Mouse (Mus musculus) left cerebral cortex, postnatal 10 days (tissue): ENCODE results near the gene Noc2l. TPM values are rescaled to one million over a fixed set of nuclear protein-coding genes. Genes with fewer than 3 reads are reported as not detected.

Experiments
- DNase-seq, 2 experiments: peaks; one replicate each; pipeline ENCODE4 v3.0.0; 2021 to 2022; ENCODE audit warnings: low spot score in 2 of 2, mixed read lengths in 1 of 2; ENCODE audit errors: extremely low spot score in 1 of 2
- intact Hi-C: fragments of 180-260 bp; cut with DNase I; formaldehyde crosslinking; loops from one replicate; pipeline ENCODE4 v1.15.1; 2025
- microRNA-seq: library from miRNA; unstranded; fragments of <30 nt; microRNA quantifications from one replicate; pipeline ENCODE4 v1.2.0, GENCODE M21; 2022
- total RNA-seq, 2 experiments: library from RNA; stranded (reverse); gene quantifications; 2 replicates each; pipeline ENCODE4 v1.2.3; 2021

Noc2l gene
- total RNA-seq, 2 experiments from 2014 or later, result 61.8 to 63.1 TPM

DNA sequence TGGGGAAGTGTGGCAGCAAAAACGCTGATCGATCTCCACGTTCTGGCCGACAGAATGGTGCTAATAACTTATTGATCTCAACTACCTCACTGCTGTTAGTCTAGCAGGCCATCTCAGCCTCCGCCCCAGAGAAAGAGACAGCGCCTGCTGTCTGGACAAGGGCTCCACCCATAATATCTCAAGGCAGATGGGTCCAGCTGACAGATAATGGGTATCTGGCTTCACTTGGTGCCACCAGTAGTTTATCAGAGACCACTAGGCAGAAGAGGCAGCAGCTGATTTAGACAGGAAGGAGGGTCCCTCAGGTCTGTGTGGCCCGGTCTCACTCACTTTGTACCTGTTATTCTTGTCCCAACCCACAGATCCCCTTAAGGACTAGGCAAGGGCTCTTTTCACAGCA, 17.2 kb downstream of the Noc2l start:
- no peak for DNase-seq
- intact Hi-C loops, result no loop called here

DNA sequence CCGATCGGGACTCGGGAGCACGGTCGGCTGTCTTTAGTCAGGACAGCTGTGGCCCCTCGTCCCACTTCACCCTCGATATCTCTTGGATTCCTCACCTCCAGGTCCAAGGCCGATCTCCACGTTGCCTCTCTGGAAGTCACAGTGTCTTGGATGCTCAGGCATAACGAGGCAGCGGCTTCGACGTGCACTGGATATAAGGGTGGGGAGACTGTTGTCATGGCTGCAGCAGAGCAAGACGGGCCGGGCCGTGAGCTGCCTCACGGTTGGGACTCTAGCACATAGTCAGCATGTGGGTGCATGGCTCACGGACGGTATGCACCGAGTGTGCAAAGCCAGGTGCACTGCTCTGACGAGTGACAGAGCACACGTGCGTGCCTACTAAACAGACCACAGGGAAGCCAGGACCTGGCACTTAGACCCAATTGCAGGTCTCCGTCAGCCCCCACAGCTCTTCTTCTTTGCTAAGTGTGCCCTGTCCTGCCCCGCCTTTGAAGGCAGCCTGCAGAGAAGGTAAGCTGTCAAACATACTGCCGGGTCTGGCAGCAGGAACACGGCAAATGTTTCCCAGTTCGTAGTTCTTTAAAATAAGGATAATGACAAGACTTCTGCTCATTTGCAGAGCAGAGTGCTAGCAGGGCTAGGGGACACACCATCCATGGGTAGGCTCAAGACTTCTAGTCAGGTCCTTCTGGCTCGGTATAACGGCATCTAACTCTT, 18.7 kb downstream of the Noc2l start:
- no peak for DNase-seq
- intact Hi-C loops, result no loop called here

DNA sequence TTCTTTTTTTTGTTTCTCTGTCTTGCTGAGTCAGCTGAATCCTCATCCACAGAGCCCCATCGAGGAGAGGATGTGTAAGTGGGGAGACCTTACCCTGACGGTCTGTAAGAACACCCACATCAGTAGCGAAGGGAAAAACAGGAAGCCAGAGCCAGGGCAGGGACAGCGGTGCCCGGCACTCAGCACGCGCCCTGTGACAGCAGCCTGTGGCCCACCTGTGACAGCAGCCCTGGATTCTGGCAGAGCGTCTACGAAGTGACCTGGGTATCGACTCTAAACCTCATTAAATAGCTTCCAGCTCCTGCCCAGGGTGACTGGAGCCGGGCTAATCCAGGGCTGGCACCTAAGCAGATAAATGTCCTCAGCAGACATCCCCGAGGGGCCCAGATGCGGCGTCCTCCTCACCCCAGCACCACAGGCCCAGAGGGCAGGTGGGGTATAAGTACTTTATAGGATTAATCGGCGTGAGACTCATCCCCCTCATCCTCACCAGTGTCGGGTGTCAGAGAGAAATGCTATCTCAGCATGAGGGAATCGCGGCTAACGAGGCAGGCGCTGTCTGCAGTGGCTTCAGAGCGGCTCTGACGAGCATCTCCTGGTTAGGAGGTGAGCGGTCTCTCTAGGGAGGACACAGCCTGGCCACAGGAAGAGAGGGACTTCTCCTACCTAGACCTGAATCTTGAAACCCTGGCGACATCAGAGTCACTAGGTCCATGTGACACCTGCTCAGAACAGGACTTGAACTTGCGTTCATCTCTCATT, 19.4 kb downstream of the Noc2l start, which contains the start of gene Samd11:
Gene Samd11 (minus strand): TSS at position 580 of the 762 bp plus-strand sequence.
- intact Hi-C loops, result no loop called here
- no peak for DNase-seq

Small RNA genes lying within 50 kb of the gene (microRNA-seq; reads per million reads assigned to microRNA genes)
- 8.6 reads per million, percentile 28 among the genes with 10 or more reads in this experiment for gene Mir7658

Other genes with a start within 250 kb of the Noc2l start
- gene B3galt6, start 243.4 kb upstream of the Noc2l start, total RNA-seq, result 10 to 100 TPM; 11.4 to 11.8 TPM
- 100 to 1,000 TPM; 136 to 139 TPM for gene Sdf4, start 243.1 kb upstream of the Noc2l start, total RNA-seq
- 1 to 10 TPM in 1 of 2 experiments, under 1 TPM in 1; 0.32 to 1.4 TPM for gene Tnfrsf4, start 222.2 kb upstream of the Noc2l start, total RNA-seq
- not detected for gene Tnfrsf18, start 209.8 kb upstream of the Noc2l start, total RNA-seq
- not detected for gene Ttll10, start 176.6 kb upstream of the Noc2l start, total RNA-seq
- gene 9430015G10Rik, start 126.0 kb upstream of the Noc2l start, total RNA-seq, result 10 to 100 TPM; 26.5 to 27.9 TPM
- under 1 TPM; 0.22 to 0.34 TPM for gene Rnf223, start 105.5 kb upstream of the Noc2l start, total RNA-seq
- gene Agrn, start 38.5 kb upstream of the Noc2l start, total RNA-seq, result 100 to 1,000 TPM; 237 to 253 TPM
- under 1 TPM; 0.49 to 0.79 TPM for gene Isg15, start 35.2 kb upstream of the Noc2l start, total RNA-seq
- 1 to 10 TPM; 3.2 to 4.2 TPM for gene AW011738, start 32.7 kb upstream of the Noc2l start, total RNA-seq
- under 1 TPM; 0.22 to 0.28 TPM for gene Perm1, start 20.1 kb upstream of the Noc2l start, total RNA-seq
- 10 to 100 TPM; 33.0 to 37.4 TPM for gene Plekhn1, start 1.2 kb upstream of the Noc2l start, total RNA-seq
- gene Samd11, start 19.6 kb downstream of the Noc2l start, total RNA-seq, result 1 to 10 TPM; 5.2 to 5.4 TPM
- gene Vmn2r-ps159, start 95.1 kb downstream of the Noc2l start, total RNA-seq, result not detected